ENCODE assay signal across 17 mouse cellular contexts in the genomic region with DNA sequence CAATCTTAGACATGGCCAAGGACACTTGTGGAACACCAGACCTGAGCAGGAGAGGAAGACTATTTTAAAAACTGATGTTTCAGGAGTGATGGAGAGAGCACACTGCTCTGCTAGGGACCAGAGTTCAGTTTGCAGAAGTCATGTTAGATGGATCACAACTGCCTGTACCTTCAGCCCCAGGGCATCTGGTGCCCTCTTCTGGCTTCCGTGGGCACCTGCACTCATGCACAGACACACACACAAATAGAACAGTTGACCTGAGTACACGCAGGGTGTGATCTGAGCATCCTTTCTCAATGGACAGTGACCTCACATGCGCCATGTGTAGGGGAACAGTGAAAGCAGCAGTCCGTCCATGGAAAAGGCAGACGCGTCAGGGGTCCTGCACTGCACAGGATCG. TPM values are rescaled to one million over a fixed set of nuclear protein-coding genes. Genes with fewer than 3 reads are reported as not detected.
A peak's percentile ranks its signal among the peaks of the same experiment; 100 is the strongest.
DNase-seq lines count a peak whose midpoint lies in the region; ATAC-seq and TF ChIP-seq lines count a peak whose summit lies in the region.
"Had no signal": no experiment of that assay in that cellular context is flagged by ENCODE, and none has a peak within 500 bp of the region (broad histone marks: within the 10 kb centered on the region; RNA-seq: fewer than 3 reads in every experiment).

No protein-coding gene starts in this region.

- WGBS in intestine, postnatal 0 days, result 95% methylated on average over 7 of the region's 7 CpGs
- WGBS in intestine, embryonic 16.5 days, result 95% methylated on average over 7 of the region's 7 CpGs
- WGBS in lung, postnatal 0 days, result 96% methylated on average over 7 of the region's 7 CpGs

- no peak for TF ChIP-seq EP300 in lung, postnatal 0 days (IDR thresholded peaks at IDR 0.05)

- H3K4me1 ChIP-seq in intestine, postnatal 0 days (replicated peaks; ENCODE audit: control insufficient read depth, insufficient read depth, low read length), result no peaks in the 10 kb centered on the region
- no peaks in the 10 kb centered on the region for H3K4me1 ChIP-seq in intestine, embryonic 16.5 days (ENCODE audit: control insufficient read depth, insufficient read depth, low read length)
- no peaks in the 10 kb centered on the region for H3K4me1 ChIP-seq in lung, postnatal 0 days (ENCODE audit: insufficient read depth, low read depth, low read length)
- H3K4me1 ChIP-seq: forebrain, embryonic 13.5 days; heart, embryonic 12.5 days; neural tube, embryonic 12.5 days had no signal

- no peak for TF ChIP-seq POLR2A in myocyte (IDR thresholded peaks at IDR 0.05; ENCODE audit: insufficient read length, low read depth)

- no peaks in the 10 kb centered on the region for H3K79me2 ChIP-seq in myocyte (ENCODE audit: control insufficient read depth, insufficient read depth)

- H3K36me3 ChIP-seq in intestine, postnatal 0 days (ENCODE audit: control insufficient read depth, insufficient read depth), result peaks cover 88% of the 10 kb centered on the region
- peaks cover 48% of the 10 kb centered on the region for H3K36me3 ChIP-seq in intestine, embryonic 16.5 days (ENCODE audit: control insufficient read depth, insufficient read depth, low read length)
- peaks cover 61% of the 10 kb centered on the region for H3K36me3 ChIP-seq in lung, postnatal 0 days (ENCODE audit: insufficient read depth, low read length)
- H3K36me3 ChIP-seq in myocyte (ENCODE audit: control insufficient read depth, insufficient read depth), result peaks cover 37% of the 10 kb centered on the region

- peak; percentile 49 for TF ChIP-seq CTCF in intestine, postnatal 0 days (IDR thresholded peaks at IDR 0.05; ENCODE audit: low read depth)
- peak; percentile 48 for TF ChIP-seq CTCF in lung, postnatal 0 days (IDR thresholded peaks at IDR 0.05)

- H3K4me2 ChIP-seq in intestine, postnatal 0 days (replicated peaks; ENCODE audit: low read depth), result no peak overlapping the region
- H3K4me2 ChIP-seq in intestine, embryonic 16.5 days (ENCODE audit: low read depth, low read length), result no peak overlapping the region
- H3K4me2 ChIP-seq in lung, postnatal 0 days (replicated peaks; ENCODE audit: low read depth, low read length), result no peak overlapping the region
- no peak overlapping the region for H3K4me2 ChIP-seq in myocyte (ENCODE audit: low read depth)
- H3K4me2 ChIP-seq: forebrain, embryonic 13.5 days; heart, embryonic 12.5 days; neural tube, embryonic 12.5 days had no signal

- no peak overlapping the region for H3K9ac ChIP-seq in intestine, postnatal 0 days (ENCODE audit: low read depth, low read length)
- H3K9ac ChIP-seq in intestine, embryonic 16.5 days (ENCODE audit: low read depth, low read length), result no peak overlapping the region
- H3K9ac ChIP-seq in lung, postnatal 0 days (replicated peaks; ENCODE audit: low read depth), result no peak overlapping the region
- H3K9ac ChIP-seq: forebrain, embryonic 13.5 days; heart, embryonic 12.5 days; neural tube, embryonic 12.5 days had no signal

- ATAC-seq in intestine, postnatal 0 days, result no peak
- no peak for ATAC-seq in intestine, embryonic 16.5 days
- ATAC-seq in lung, postnatal 0 days, result no peak
- ATAC-seq: forebrain, embryonic 13.5 days; inflammation-experienced regulatory T-cells, adult 6 months had no signal

- H3ac ChIP-seq in myocyte (ENCODE audit: control insufficient read depth, insufficient read length), result no peak overlapping the region

- no peak for DNase-seq in lung, postnatal 0 days (ENCODE audit: low spot score)
- no peak for DNase-seq in lung, postnatal 4 days
- peak; percentile 61 for DNase-seq in ES-CJ7 (ENCODE audit: low read depth, low spot score)
- no peak for DNase-seq in right cerebral cortex, postnatal 25 days
- DNase-seq: cerebellum, adult 11 months; gastrocnemius, postnatal 14 days; kidney, postnatal 36 days; layer of hippocampus, postnatal 36 days; midbrain, embryonic 14.5 days had no signal

- H3K27me3 ChIP-seq in intestine, postnatal 0 days (replicated peaks; ENCODE audit: control insufficient read depth, insufficient read depth, low read length), result no peaks in the 10 kb centered on the region
- H3K27me3 ChIP-seq in intestine, embryonic 16.5 days (replicated peaks; ENCODE audit: control insufficient read depth, insufficient read depth, low read length), result no peaks in the 10 kb centered on the region
- H3K27me3 ChIP-seq in lung, postnatal 0 days (replicated peaks; ENCODE audit: insufficient read depth, low read length), result no peaks in the 10 kb centered on the region
- H3K27me3 ChIP-seq in myocyte (ENCODE audit: control insufficient read depth, insufficient read depth, insufficient read length), result no peaks in the 10 kb centered on the region
- H3K27me3 ChIP-seq: forebrain, embryonic 13.5 days; heart, embryonic 12.5 days; neural tube, embryonic 12.5 days had no signal

- no peak overlapping the region for H3K27ac ChIP-seq in intestine, postnatal 0 days (ENCODE audit: low read depth, low read length)
- H3K27ac ChIP-seq in intestine, embryonic 16.5 days (ENCODE audit: low read length), result no peak overlapping the region
- H3K27ac ChIP-seq in lung, postnatal 0 days (ENCODE audit: low read length), result no peak overlapping the region
- H3K27ac ChIP-seq: forebrain, embryonic 13.5 days; macrophage; neural tube, embryonic 12.5 days had no signal

- no peaks in the 10 kb centered on the region for H3K9me3 ChIP-seq in intestine, postnatal 0 days (ENCODE audit: control insufficient read depth)
- H3K9me3 ChIP-seq in intestine, embryonic 16.5 days (ENCODE audit: control insufficient read depth, low read length), result no peaks in the 10 kb centered on the region
- no peaks in the 10 kb centered on the region for H3K9me3 ChIP-seq in lung, postnatal 0 days (ENCODE audit: low read length)
- H3K9me3 ChIP-seq: forebrain, embryonic 13.5 days; neural tube, embryonic 12.5 days had no signal

- no peak overlapping the region for H3K4me3 ChIP-seq in intestine, postnatal 0 days (ENCODE audit: low read depth, low read length)
- no peak overlapping the region for H3K4me3 ChIP-seq in intestine, embryonic 16.5 days (ENCODE audit: low read length)
- no peak overlapping the region for H3K4me3 ChIP-seq in lung, postnatal 0 days (ENCODE audit: low read depth, low read length)
- no peak overlapping the region for H3K4me3 ChIP-seq in myocyte
- H3K4me3 ChIP-seq: forebrain, embryonic 13.5 days; heart, embryonic 12.5 days; neural tube, embryonic 12.5 days had no signal

TF ChIP-seq in myocyte, 11 proteins besides CTCF, POLR2A, EP300 and RAD21:
- TF ChIP-seq CEBPB (IDR thresholded peaks at IDR 0.05; ENCODE audit: insufficient read depth, poor library complexity, severe bottlenecking) (no peak), POLR2AphosphoS2 (IDR thresholded peaks at IDR 0.05; ENCODE audit: insufficient read length, low read depth) (peak; percentile 63), MYOD1 (IDR thresholded peaks at IDR 0.05; ENCODE audit: control insufficient read depth in 1 of 3, insufficient read length in 2 of 3, low read depth in 2 of 3) (no peak), TCF12 (IDR thresholded peaks at IDR 0.05; ENCODE audit: insufficient read depth, poor library complexity, severe bottlenecking) (no peak), REST (IDR thresholded peaks at IDR 0.05; ENCODE audit: insufficient read depth, insufficient read length) (no peak), TCF3 (IDR thresholded peaks at IDR 0.05; ENCODE audit: insufficient read length, low read depth) (no peak)

RNA-seq across cellular contexts. Expression of a gene that starts 7.9 kb away (rescaled TPM):
- 22.4 and 26.4 TPM in 2 replicates for polyA plus RNA-seq in intestine, postnatal 0 days (2015; fragmentation: Nextera tagmentation; extraction: Ambion mirVana)
- 37.9 and 43.6 TPM in 2 replicates for polyA plus RNA-seq in intestine, embryonic 16.5 days (2015; fragmentation: Nextera tagmentation; extraction: Ambion mirVana)
- 21.2 and 25.9 TPM in 2 replicates for polyA plus RNA-seq in lung, postnatal 0 days (2015; fragmentation: Nextera tagmentation; extraction: Ambion mirVana)
- 31.5 TPM for polyA plus RNA-seq in myocyte (2012; fragmentation: generic; extraction: Trizol)

RNA-seq across cellular contexts. Expression of a gene that starts 8.0 kb away (rescaled TPM):
- polyA plus RNA-seq in intestine, postnatal 0 days (2015; fragmentation: Nextera tagmentation; extraction: Ambion mirVana), result 22.7 and 22.8 TPM in 2 replicates
- polyA plus RNA-seq in intestine, embryonic 16.5 days (2015; fragmentation: Nextera tagmentation; extraction: Ambion mirVana), result 29.2 and 30.4 TPM in 2 replicates
- 49.4 and 52.7 TPM in 2 replicates for polyA plus RNA-seq in lung, postnatal 0 days (2015; fragmentation: Nextera tagmentation; extraction: Ambion mirVana)
- 36.3 TPM for polyA plus RNA-seq in myocyte (2012; fragmentation: generic; extraction: Trizol)

RNA-seq across cellular contexts. Expression of a gene that starts 23.3 kb away (rescaled TPM):
- polyA plus RNA-seq in intestine, postnatal 0 days (2015; fragmentation: Nextera tagmentation; extraction: Ambion mirVana), result 0.33 and 0.46 TPM in 2 replicates
- 0.73 and 0.83 TPM in 2 replicates for polyA plus RNA-seq in intestine, embryonic 16.5 days (2015; fragmentation: Nextera tagmentation; extraction: Ambion mirVana)
- polyA plus RNA-seq in lung, postnatal 0 days (2015; fragmentation: Nextera tagmentation; extraction: Ambion mirVana), result 1.2 and 1.5 TPM in 2 replicates
- polyA plus RNA-seq in myocyte (2012; fragmentation: generic; extraction: Trizol), result 1.3 TPM
- polyA plus RNA-seq: macrophage; midbrain, embryonic 14.5 days; neural tube, embryonic 12.5 days had no signal

RNA-seq across cellular contexts. Expression of a gene that starts 40.7 kb away (rescaled TPM):
- polyA plus RNA-seq in intestine, postnatal 0 days (2015; fragmentation: Nextera tagmentation; extraction: Ambion mirVana), result 18.7 and 19.2 TPM in 2 replicates
- polyA plus RNA-seq in intestine, embryonic 16.5 days (2015; fragmentation: Nextera tagmentation; extraction: Ambion mirVana), result 80.4 and 81.7 TPM in 2 replicates
- polyA plus RNA-seq in lung, postnatal 0 days (2015; fragmentation: Nextera tagmentation; extraction: Ambion mirVana), result 29.2 and 31.2 TPM in 2 replicates
- polyA plus RNA-seq in myocyte (2012; fragmentation: generic; extraction: Trizol), result 85.3 TPM

RNA-seq across cellular contexts. Expression of a gene that starts 51.1 kb away (rescaled TPM):
- polyA plus RNA-seq in intestine, postnatal 0 days (2015; fragmentation: Nextera tagmentation; extraction: Ambion mirVana), result 292 and 312 TPM in 2 replicates
- polyA plus RNA-seq in intestine, embryonic 16.5 days (2015; fragmentation: Nextera tagmentation; extraction: Ambion mirVana), result 338 and 349 TPM in 2 replicates
- 401 and 429 TPM in 2 replicates for polyA plus RNA-seq in lung, postnatal 0 days (2015; fragmentation: Nextera tagmentation; extraction: Ambion mirVana)
- not detected for polyA plus RNA-seq in myocyte (2012; fragmentation: generic; extraction: Trizol)
